Mouse (Mus musculus) neural tube, embryonic 15.5 days (tissue): Measurements from ENCODE around the gene Ndufs5. TPM values are rescaled to one million over a fixed set of nuclear protein-coding genes. Genes with fewer than 3 reads are reported as not detected.

ENCODE experiments used
- ATAC-seq: fragments of 200-750 bp; cut with Nextera tagmentation; 2 replicates; pipeline ENCODE4 v1.8.0; 2017; ENCODE audit warnings: mild to moderate bottlenecking, moderate TSS enrichment, moderate library complexity; ENCODE audit not compliant: low FRiP score
- H3K27ac ChIP-seq: fragments of 300-500 bp; sonication (generic); replicated peaks from 2 replicates; pipeline ENCODE4 v1.5.1; 2015; ENCODE audit warnings: mild to moderate bottlenecking, inconsistent platforms
- H3K27me3 ChIP-seq: fragments of 300-500 bp; sonication (generic); replicated peaks from 2 replicates; pipeline ENCODE4 v1.6.1; 2015; ENCODE audit warnings: inconsistent platforms
- H3K36me3 ChIP-seq: fragments of 300-500 bp; sonication (generic); 2 replicates; pipeline ENCODE4 v1.6.1; 2015; ENCODE audit warnings: inconsistent platforms
- H3K4me1 ChIP-seq: fragments of 300-500 bp; sonication (generic); 2 replicates; pipeline ENCODE4 v1.6.1; 2015; ENCODE audit warnings: inconsistent platforms
- H3K4me2 ChIP-seq: fragments of 300-500 bp; sonication (generic); 2 replicates; pipeline ENCODE4 v1.6.1; 2015; ENCODE audit warnings: inconsistent platforms, mild to moderate bottlenecking, moderate library complexity
- H3K4me3 ChIP-seq: fragments of 300-500 bp; sonication (generic); replicated peaks from 2 replicates; pipeline ENCODE4 v1.5.1; 2015; ENCODE audit warnings: mild to moderate bottlenecking, inconsistent platforms
- H3K9ac ChIP-seq: fragments of 300-500 bp; sonication (generic); replicated peaks from 2 replicates; pipeline ENCODE4 v1.6.1; 2015; ENCODE audit warnings: mild to moderate bottlenecking, inconsistent platforms
- H3K9me3 ChIP-seq: fragments of 300-500 bp; sonication (generic); replicated peaks from 2 replicates; pipeline ENCODE4 v1.6.1; 2016; ENCODE audit warnings: inconsistent platforms
- WGBS: fragments of 180-500 bp; shearing (Covaris S2); methylation state at CpG from one replicate; pipeline ENCODE4 v1.1.7; 2015; ENCODE audit warnings: mixed read lengths; 5-methylcytosine and 5-hydroxymethylcytosine counted together
- polyA plus RNA-seq: library from polyadenylated mRNA; unstranded; fragments of >200 nt; fragmentation: Nextera tagmentation; extraction: Ambion mirVana; gene quantifications from 2 replicates; pipeline ENCODE4 v1.2.1, GENCODE M21; 2015

The Ndufs5 gene
- polyA plus RNA-seq, 1 experiment from 2014 or later, result 561 TPM

DNA sequence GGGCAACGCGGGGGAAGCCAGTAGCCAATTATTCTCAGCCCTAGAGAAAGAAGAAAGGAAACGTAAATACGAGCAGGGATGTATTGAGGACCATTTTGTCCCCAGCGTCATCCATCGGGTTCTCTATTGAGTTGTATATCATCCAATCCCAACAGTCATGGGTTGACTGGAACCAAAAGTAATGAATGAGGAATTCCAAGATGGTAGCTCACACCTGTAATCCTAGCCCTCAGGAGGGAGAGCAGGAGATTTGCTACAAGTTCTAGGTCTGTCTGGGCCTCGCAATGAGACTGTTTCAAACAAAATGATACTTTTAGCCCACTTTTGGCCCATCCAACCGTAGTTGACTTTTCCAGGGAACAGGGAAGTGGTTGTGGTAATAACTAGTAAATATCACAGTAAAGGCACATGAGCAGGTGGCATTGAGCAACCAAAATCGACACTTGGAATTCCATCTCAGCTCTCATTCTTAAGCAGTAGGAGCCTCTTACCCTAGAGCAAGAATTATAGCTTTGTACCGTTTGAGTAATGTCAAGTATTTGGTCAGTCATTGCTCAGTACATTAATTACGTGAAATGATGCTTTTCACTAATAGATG lies 52.2 kb downstream of the Ndufs5 start:
- Histone ChIP-seq H3K9me3 (no peaks in the 10 kb centered on the region), H3K4me3 (peak overlapping the region; percentile 75), H3K4me1 (peaks cover 73% of the 10 kb centered on the region), H3K9ac (peak overlapping the region; percentile 83), H3K4me2 (peak overlapping the region; percentile 85), H3K27ac (peak overlapping the region; percentile 95), H3K27me3 (no peaks in the 10 kb centered on the region), H3K36me3 (no peaks in the 10 kb centered on the region)
- 32% methylated on average over 11 of the region's 11 CpGs for WGBS
- no peak for ATAC-seq

- Histone ChIP-seq H3K27me3 (no peaks in the 10 kb centered on the region), H3K9ac (peak overlapping the region; percentile 83), H3K27ac (peak overlapping the region; percentile 95)
These were observed 52.9 kb downstream of the Ndufs5 start for GRCm38 (mm10) chr4:123664951-123665661.

GRCm38 (mm10) chr4:123664021-123664950 lies 53.7 kb downstream of the Ndufs5 start:
- under 1% methylated on average over 92 of the region's 125 CpGs for WGBS
- Histone ChIP-seq H3K9me3 (no peaks in the 10 kb centered on the region), H3K4me2 (peak overlapping the region; percentile 85), H3K27me3 (no peaks in the 10 kb centered on the region), H3K36me3 (no peaks in the 10 kb centered on the region), H3K27ac (peak overlapping the region; percentile 95), H3K4me3 (peak overlapping the region; percentile 75), H3K4me1 (peaks cover 61% of the 10 kb centered on the region), H3K9ac (peak overlapping the region; percentile 83)
- peak; percentile 71 for ATAC-seq

More at GRCm38 (mm10) chr4:123664951-123665661, 52.9 kb downstream of the Ndufs5 start:
- Histone ChIP-seq H3K4me2 (peak overlapping the region; percentile 85), H3K9me3 (no peaks in the 10 kb centered on the region), H3K4me1 (peaks cover 66% of the 10 kb centered on the region), H3K4me3 (peak overlapping the region; percentile 75), H3K36me3 (no peaks in the 10 kb centered on the region)
- under 1% methylated on average over 53 of the region's 58 CpGs for WGBS
- peak; percentile 1; the same call in 1 of the 2 replicates for ATAC-seq

- no peak for ATAC-seq
- Histone ChIP-seq H3K4me1 (peaks cover 61% of the 10 kb centered on the region), H3K27ac (peak overlapping the region; percentile 95), H3K9ac (peak overlapping the region; percentile 83), H3K9me3 (no peaks in the 10 kb centered on the region), H3K27me3 (no peaks in the 10 kb centered on the region), H3K36me3 (no peaks in the 10 kb centered on the region), H3K4me2 (peak overlapping the region; percentile 85), H3K4me3 (peak overlapping the region; percentile 75)
- 1% methylated on average over 12 of the region's 12 CpGs for WGBS
These were observed 54.4 kb downstream of the Ndufs5 start for GRCm38 (mm10) chr4:123663688-123663965.

DNA sequence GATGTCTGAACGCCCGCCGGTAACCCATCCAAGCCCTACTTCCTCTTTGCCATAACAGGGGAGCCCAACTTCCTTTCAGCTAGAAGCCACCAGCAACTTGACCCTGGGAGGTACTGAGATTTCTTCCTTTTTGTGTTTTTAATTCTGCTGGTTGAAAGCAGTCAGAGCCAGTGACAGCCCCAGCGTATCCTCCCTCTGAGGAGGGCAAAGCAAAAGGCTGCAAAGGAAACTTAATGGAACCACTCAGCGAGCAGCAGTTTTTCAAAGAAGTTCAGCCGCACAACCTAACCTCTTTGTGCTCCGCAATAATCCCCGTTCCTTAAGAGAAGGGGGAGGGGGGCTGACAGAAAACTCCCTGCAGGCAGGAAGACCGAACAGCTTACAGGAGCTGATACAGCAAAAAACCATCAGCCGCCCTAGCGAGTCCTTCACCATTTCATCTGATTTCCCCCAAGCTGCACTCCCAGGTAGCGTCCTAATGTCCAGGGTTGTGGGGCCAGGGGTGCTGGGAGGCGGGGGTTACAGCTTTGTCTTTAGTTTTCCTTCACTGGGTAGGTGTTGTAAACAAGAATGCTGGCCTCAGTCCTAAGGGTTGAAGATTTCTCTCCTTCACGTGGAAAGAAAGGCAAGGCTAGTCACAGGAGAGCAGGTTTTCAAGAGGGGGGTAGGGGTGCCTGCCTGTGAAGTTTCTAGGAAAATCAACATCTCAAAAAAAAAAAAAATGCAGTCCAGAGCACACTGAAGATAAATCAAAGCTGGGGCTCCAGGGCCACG lies 54.9 kb downstream of the Ndufs5 start:
- Histone ChIP-seq H3K36me3 (no peaks in the 10 kb centered on the region), H3K9me3 (no peaks in the 10 kb centered on the region), H3K4me3 (peak overlapping the region; percentile 75), H3K27me3 (no peaks in the 10 kb centered on the region), H3K4me1 (peaks cover 61% of the 10 kb centered on the region), H3K9ac (peak overlapping the region; percentile 83), H3K27ac (peak overlapping the region; percentile 95), H3K4me2 (peak overlapping the region; percentile 85)
- 5% methylated on average over 15 of the region's 15 CpGs for WGBS
- no peak for ATAC-seq

Other genes starting within 250 kb of the Ndufs5 start
- 57.6 and 62.6 TPM in 2 replicates for gene Macf1, start 33.8 kb downstream of the Ndufs5 start, polyA plus RNA-seq
- 73.5 and 79.9 TPM in 2 replicates for gene Akirin1, start 32.1 kb upstream of the Ndufs5 start, polyA plus RNA-seq
- 1.7 and 4.6 TPM in 2 replicates for gene Rhbdl2, start 69.7 kb upstream of the Ndufs5 start, polyA plus RNA-seq
- gene 4933427I04Rik, start 141.5 kb upstream of the Ndufs5 start, polyA plus RNA-seq, result 0.08 and 0.15 TPM in 2 replicates
- gene Mycbp, start 186.6 kb upstream of the Ndufs5 start, polyA plus RNA-seq, result 37.6 and 45.2 TPM in 2 replicates
- gene Rragc, start 199.2 kb upstream of the Ndufs5 start, polyA plus RNA-seq, result 44.4 and 45.4 TPM in 2 replicates
- not detected in 2 replicates for gene 4930535I16Rik, start 199.8 kb upstream of the Ndufs5 start, polyA plus RNA-seq